Mouse (Mus musculus): Measurements from ENCODE around the gene Pphln1. TPM values are rescaled to one million over a fixed set of nuclear protein-coding genes. Genes with fewer than 3 reads are reported as not detected.
A peak's percentile ranks its signal among the peaks of the same experiment; 100 is the strongest.

Pphln1 gene
- polyA plus RNA-seq, 1 experiment = 2.3 TPM

DNA sequence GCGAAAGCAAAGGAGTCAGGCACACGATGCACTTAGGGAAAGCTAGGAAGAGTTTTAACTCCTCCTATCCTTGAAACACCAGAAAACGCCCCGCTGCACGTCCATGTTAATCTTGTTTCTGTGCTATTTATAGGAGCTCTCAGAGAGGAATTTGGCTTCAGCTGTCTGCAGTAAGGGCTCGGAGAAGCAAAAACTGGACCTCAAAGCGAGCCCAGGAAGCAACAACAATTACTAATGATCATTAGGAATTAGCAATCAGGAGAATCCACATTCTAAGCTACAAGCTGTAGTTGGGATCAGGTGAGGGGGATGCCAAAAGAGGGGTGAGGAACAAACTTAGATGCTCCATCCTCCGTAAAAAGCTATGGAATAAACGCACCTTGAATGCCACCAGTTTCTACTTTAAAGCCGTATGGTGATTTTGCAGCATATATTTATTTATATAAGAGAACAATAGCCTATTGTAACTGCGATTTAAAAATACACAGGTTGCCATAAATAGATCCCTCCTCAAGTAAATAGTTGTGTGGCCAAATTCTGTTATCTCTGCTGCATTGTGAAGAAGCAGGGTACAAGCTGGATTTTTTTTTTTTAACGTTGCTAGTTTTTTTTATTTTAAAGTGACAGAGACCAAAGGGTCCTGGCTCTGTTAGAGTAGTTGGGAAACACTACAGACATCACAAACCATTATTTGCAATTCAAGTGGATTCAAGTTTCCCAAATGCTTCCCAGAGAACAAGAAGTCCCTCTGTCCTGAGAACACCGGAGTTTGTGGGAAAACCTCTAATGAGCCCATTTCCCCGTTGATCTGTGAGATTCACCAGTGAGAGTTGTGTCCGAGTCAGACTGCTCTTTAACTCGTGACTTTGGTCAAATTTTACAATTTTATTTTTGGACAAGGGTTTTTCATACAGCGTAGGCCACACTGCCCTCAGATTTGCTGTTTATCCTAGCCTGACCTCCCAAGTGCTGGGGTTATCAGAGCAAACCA lies 122.0 kb downstream of the Pphln1 start:
- no peaks in the 10 kb centered on the region for H3K36me3 ChIP-seq (ENCODE audit: control insufficient read depth, insufficient read depth, low read length)
- H3K4me1 ChIP-seq (ENCODE audit: control insufficient read depth, insufficient read depth, insufficient read length, low read length) = no peaks in the 10 kb centered on the region; the same call in 1 of the 2 replicates
- H3K27me3 ChIP-seq (ENCODE audit: control insufficient read depth, insufficient read depth, low read length) = peaks cover 8% of the 10 kb centered on the region
- peak overlapping the region; percentile 82 for H3K27ac ChIP-seq (ENCODE audit: insufficient read depth, low read depth, low read length)
- 21% methylated on average over 17 of the region's 17 CpGs for WGBS
- H3K4me3 ChIP-seq (ENCODE audit: low read depth, low read length) = peak overlapping the region; percentile 5; the same call in 1 of the 2 replicates
- TF ChIP-seq POLR2A (IDR thresholded peaks at IDR 0.05; ENCODE audit: low read depth, low read length) = no peak
- no peak for TF ChIP-seq CTCF (IDR thresholded peaks at IDR 0.05; ENCODE audit: extremely low read depth, insufficient read length, insufficient replicate concordance, low read depth, low read length)

DNA sequence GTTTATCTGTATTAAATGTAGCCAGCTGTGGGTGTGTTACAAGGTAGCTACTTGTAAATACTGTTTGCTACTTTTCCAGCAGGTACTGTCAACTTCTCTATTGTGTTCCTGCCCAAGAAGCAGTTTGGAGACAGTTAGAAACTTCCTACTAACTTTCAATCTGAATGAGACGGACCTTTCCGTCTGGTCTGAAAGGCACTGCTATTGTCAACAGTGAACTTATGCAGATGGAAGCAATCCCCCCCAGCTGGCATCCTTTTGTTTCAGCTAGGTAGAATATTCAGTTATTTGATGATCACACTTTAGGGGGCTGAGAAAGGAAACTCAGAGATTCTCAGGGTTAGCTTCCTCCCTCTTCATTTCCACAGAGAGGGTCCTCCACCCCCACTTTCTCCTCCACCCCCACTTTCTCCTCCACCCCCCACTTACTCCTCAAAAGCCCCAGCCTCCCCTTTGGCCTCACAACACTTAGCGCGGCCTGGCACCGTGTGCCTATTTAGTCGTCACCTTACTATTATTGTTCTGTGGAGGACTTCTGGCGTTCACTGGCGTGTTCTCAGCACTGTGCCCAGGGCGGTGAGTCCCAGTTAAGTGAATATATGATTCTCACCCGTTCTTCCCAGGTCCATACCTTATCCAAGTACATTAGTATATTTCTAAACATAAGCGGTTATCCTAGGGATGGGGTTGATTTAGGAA lies 123.1 kb downstream of the Pphln1 start:
- Histone ChIP-seq H3K27me3 (ENCODE audit: control insufficient read depth, insufficient read depth, low read length) (peaks cover 8% of the 10 kb centered on the region), H3K4me1 (ENCODE audit: control insufficient read depth, insufficient read depth, insufficient read length, low read length) (no peaks in the 10 kb centered on the region; the same call in 1 of the 2 replicates), H3K4me3 (ENCODE audit: low read depth, low read length) (no peak overlapping the region), H3K27ac (ENCODE audit: insufficient read depth, low read depth, low read length) (no peak overlapping the region), H3K36me3 (ENCODE audit: control insufficient read depth, insufficient read depth, low read length) (no peaks in the 10 kb centered on the region)
- 84% methylated on average over 11 of the region's 11 CpGs for WGBS
- TF ChIP-seq CTCF (IDR thresholded peaks at IDR 0.05; ENCODE audit: extremely low read depth, insufficient read length, insufficient replicate concordance, low read depth, low read length) (no peak), POLR2A (IDR thresholded peaks at IDR 0.05; ENCODE audit: low read depth, low read length) (no peak)

- TF ChIP-seq POLR2A (IDR thresholded peaks at IDR 0.05; ENCODE audit: low read depth, low read length) = no peak
- TF ChIP-seq CTCF (IDR thresholded peaks at IDR 0.05; ENCODE audit: extremely low read depth, insufficient read length, insufficient replicate concordance, low read depth, low read length) = no peak
- 55% methylated on average over 3 of the region's 3 CpGs for WGBS
- no peaks in the 10 kb centered on the region; the same call in 1 of the 2 replicates for H3K4me1 ChIP-seq (ENCODE audit: control insufficient read depth, insufficient read depth, insufficient read length, low read length)
- H3K4me3 ChIP-seq (ENCODE audit: low read depth, low read length) = no peak overlapping the region
- H3K27ac ChIP-seq (ENCODE audit: insufficient read depth, low read depth, low read length) = no peak overlapping the region
- no peaks in the 10 kb centered on the region for H3K36me3 ChIP-seq (ENCODE audit: control insufficient read depth, insufficient read depth, low read length)
- H3K27me3 ChIP-seq (ENCODE audit: control insufficient read depth, insufficient read depth, low read length) = peaks cover 8% of the 10 kb centered on the region
Observed at GRCm38 (mm10) chr15:93521787-93522180, 123.6 kb downstream of the Pphln1 start.

GRCm38 (mm10) chr15:93525305-93525917 lies 127.3 kb downstream of the Pphln1 start:
- no peaks in the 10 kb centered on the region for H3K27me3 ChIP-seq (ENCODE audit: control insufficient read depth, insufficient read depth, low read length)
- H3K36me3 ChIP-seq (ENCODE audit: control insufficient read depth, insufficient read depth, low read length) = no peaks in the 10 kb centered on the region
- WGBS = 31% methylated on average over 5 of the region's 5 CpGs
- no peak overlapping the region for H3K4me3 ChIP-seq (ENCODE audit: low read depth, low read length)
- no peak for TF ChIP-seq CTCF (IDR thresholded peaks at IDR 0.05; ENCODE audit: extremely low read depth, insufficient read length, insufficient replicate concordance, low read depth, low read length)
- TF ChIP-seq POLR2A (IDR thresholded peaks at IDR 0.05; ENCODE audit: low read depth, low read length) = no peak
- no peak overlapping the region for H3K27ac ChIP-seq (ENCODE audit: insufficient read depth, low read depth, low read length)
- H3K4me1 ChIP-seq (ENCODE audit: control insufficient read depth, insufficient read depth, insufficient read length, low read length) = no peaks in the 10 kb centered on the region

DNA sequence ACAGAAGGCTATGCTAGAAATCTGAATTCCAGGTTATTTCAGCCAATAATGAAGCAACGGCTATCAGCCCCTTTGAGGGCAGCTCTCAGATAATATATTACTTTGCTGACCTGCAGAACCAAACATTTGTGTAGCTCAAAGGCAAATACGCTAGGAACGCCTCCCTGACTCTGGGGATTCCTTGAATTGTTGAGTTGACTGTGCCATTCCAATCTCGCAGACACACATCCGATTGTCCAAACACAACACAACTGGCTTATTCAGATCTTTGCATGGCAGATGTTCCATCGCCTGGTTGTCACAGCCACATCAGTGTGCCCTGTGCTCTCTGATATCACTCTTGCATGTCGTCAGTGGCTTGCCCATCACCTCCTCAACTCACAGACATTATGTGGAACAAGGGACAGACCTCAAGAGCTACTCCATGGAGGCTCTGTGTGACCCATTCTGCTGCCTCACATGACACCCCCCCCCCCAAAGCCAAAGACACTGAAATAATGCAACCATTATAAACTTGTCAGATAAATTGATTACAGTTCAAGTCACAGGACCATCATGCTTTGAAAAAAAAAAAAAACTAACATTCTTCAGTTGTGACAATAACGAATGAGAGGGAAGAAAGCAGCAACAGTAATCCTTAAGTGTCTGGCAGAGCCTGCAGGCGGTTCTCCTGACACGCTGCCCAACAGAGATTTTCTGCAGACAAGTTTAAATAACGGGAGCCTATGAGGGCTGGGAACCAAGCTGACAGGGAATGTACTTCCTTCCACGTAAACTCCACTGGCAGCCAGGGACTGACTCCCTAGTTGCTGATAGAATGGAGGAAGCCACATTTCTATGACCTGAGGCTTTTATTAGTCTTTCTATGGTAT lies 131.9 kb downstream of the Pphln1 start:
- H3K36me3 ChIP-seq (ENCODE audit: control insufficient read depth, insufficient read depth, low read length) = no peaks in the 10 kb centered on the region
- H3K4me3 ChIP-seq (ENCODE audit: low read depth, low read length) = no peak overlapping the region
- no peak overlapping the region for H3K27ac ChIP-seq (ENCODE audit: insufficient read depth, low read depth, low read length)
- no peaks in the 10 kb centered on the region for H3K4me1 ChIP-seq (ENCODE audit: control insufficient read depth, insufficient read depth, insufficient read length, low read length)
- TF ChIP-seq CTCF (IDR thresholded peaks at IDR 0.05; ENCODE audit: extremely low read depth, insufficient read length, insufficient replicate concordance, low read depth, low read length) (no peak), POLR2A (IDR thresholded peaks at IDR 0.05; ENCODE audit: low read depth, low read length) (no peak)
- H3K27me3 ChIP-seq (ENCODE audit: control insufficient read depth, insufficient read depth, low read length) = no peaks in the 10 kb centered on the region
- WGBS = 50% methylated on average over 12 of the region's 12 CpGs

- Histone ChIP-seq H3K27me3 (ENCODE audit: control insufficient read depth, insufficient read depth, low read length) (no peaks in the 10 kb centered on the region), H3K27ac (ENCODE audit: insufficient read depth, low read depth, low read length) (no peak overlapping the region), H3K36me3 (ENCODE audit: control insufficient read depth, insufficient read depth, low read length) (no peaks in the 10 kb centered on the region), H3K4me3 (ENCODE audit: low read depth, low read length) (no peak overlapping the region), H3K4me1 (ENCODE audit: control insufficient read depth, insufficient read depth, insufficient read length, low read length) (no peaks in the 10 kb centered on the region)
- WGBS = 71% methylated on average over 3 of the region's 3 CpGs
- TF ChIP-seq POLR2A (IDR thresholded peaks at IDR 0.05; ENCODE audit: low read depth, low read length) = no peak
- no peak for TF ChIP-seq CTCF (IDR thresholded peaks at IDR 0.05; ENCODE audit: extremely low read depth, insufficient read length, insufficient replicate concordance, low read depth, low read length)
Observed at GRCm38 (mm10) chr15:93530703-93531032, 132.5 kb downstream of the Pphln1 start.

Data from small intestine, adult 2 months (tissue).